Comparison of ENCODE assay signal across 19 mouse cellular contexts in genomic region chr8:22394471-22394870, GRCm38 (mm10). TPM values are rescaled to one million over a fixed set of nuclear protein-coding genes. Genes with fewer than 3 reads are reported as not detected.
DNase-seq lines count a peak whose midpoint lies in the region; ATAC-seq and TF ChIP-seq lines count a peak whose summit lies in the region.
"Had no signal": no experiment of that assay in that cellular context is flagged by ENCODE, and none has a peak within 500 bp of the region (broad histone marks: within the 10 kb centered on the region; RNA-seq: fewer than 3 reads in every experiment).

No protein-coding gene starts in this region.

- H3K4me1 ChIP-seq in G1E (ENCODE audit: insufficient read depth, low read depth, low read length) = peaks cover 63% of the 10 kb centered on the region
- peaks cover 42% of the 10 kb centered on the region for H3K4me1 ChIP-seq in liver, embryonic 13.5 days (replicated peaks)
- peaks cover 11% of the 10 kb centered on the region for H3K4me1 ChIP-seq in midbrain, embryonic 13.5 days (replicated peaks)
- H3K4me1 ChIP-seq in hindbrain, postnatal 0 days (ENCODE audit: insufficient read depth, low read length) = no peaks in the 10 kb centered on the region

- intact Hi-C loops in heart, postnatal 36 days (cut with DNase I) = no loop called here

- H3K27me3 ChIP-seq in G1E (ENCODE audit: insufficient read depth, low read length) = no peaks in the 10 kb centered on the region
- H3K27me3 ChIP-seq in liver, embryonic 13.5 days = no peaks in the 10 kb centered on the region
- H3K27me3 ChIP-seq in midbrain, embryonic 13.5 days = no peaks in the 10 kb centered on the region
- H3K27me3 ChIP-seq in hindbrain, postnatal 0 days (ENCODE audit: insufficient read depth, low read length) = no peaks in the 10 kb centered on the region
- H3K27me3 ChIP-seq: embryonic facial prominence, embryonic 15.5 days; forebrain, embryonic 15.5 days had no signal

- H3K9me3 ChIP-seq in G1E (replicated peaks) = no peaks in the 10 kb centered on the region
- no peaks in the 10 kb centered on the region for H3K9me3 ChIP-seq in liver, embryonic 13.5 days (replicated peaks)
- H3K9me3 ChIP-seq in midbrain, embryonic 13.5 days = no peaks in the 10 kb centered on the region
- H3K9me3 ChIP-seq in hindbrain, postnatal 0 days (ENCODE audit: low read length) = no peaks in the 10 kb centered on the region
- H3K9me3 ChIP-seq: embryonic facial prominence, embryonic 15.5 days; forebrain, embryonic 15.5 days; hindbrain, embryonic 10.5 days; limb, embryonic 10.5 days had no signal

- TF ChIP-seq CTCF in G1E (IDR thresholded peaks at IDR 0.05; ENCODE audit: low read depth, low read length) = no peak
- no peak for TF ChIP-seq CTCF in hindbrain, postnatal 0 days (IDR thresholded peaks at IDR 0.05; ENCODE audit: low read depth)

- WGBS in liver, embryonic 13.5 days (ENCODE audit: insufficient replicate concordance) = 36% methylated on average over 4 of the region's 4 CpGs
- WGBS in midbrain, embryonic 13.5 days = 93% methylated on average over 4 of the region's 4 CpGs
- WGBS in hindbrain, postnatal 0 days = 93% methylated on average over 4 of the region's 4 CpGs

- H3K9ac ChIP-seq in liver, embryonic 13.5 days = no peak overlapping the region
- no peak overlapping the region for H3K9ac ChIP-seq in midbrain, embryonic 13.5 days (replicated peaks)
- no peak overlapping the region for H3K9ac ChIP-seq in hindbrain, postnatal 0 days (replicated peaks; ENCODE audit: low read length)
- H3K9ac ChIP-seq: embryonic facial prominence, embryonic 15.5 days; forebrain, embryonic 15.5 days; liver, embryonic 14.5 days had no signal

- peak overlapping the region; percentile 19; the same call in 1 of the 2 replicates for H3K4me2 ChIP-seq in liver, embryonic 13.5 days
- H3K4me2 ChIP-seq in midbrain, embryonic 13.5 days (replicated peaks) = no peak overlapping the region
- H3K4me2 ChIP-seq in hindbrain, postnatal 0 days (ENCODE audit: low read depth, low read length) = no peak overlapping the region
- H3K4me2 ChIP-seq: embryonic facial prominence, embryonic 15.5 days; forebrain, embryonic 15.5 days; heart, embryonic 11.5 days had no signal

- H3K4me3 ChIP-seq in G1E (ENCODE audit: low read depth, low read length) = no peak overlapping the region; the same call in 1 of the 2 replicates
- H3K4me3 ChIP-seq in liver, embryonic 13.5 days (replicated peaks) = no peak overlapping the region
- H3K4me3 ChIP-seq in midbrain, embryonic 13.5 days (replicated peaks) = no peak overlapping the region
- no peak overlapping the region for H3K4me3 ChIP-seq in hindbrain, postnatal 0 days (ENCODE audit: low read length)
- H3K4me3 ChIP-seq: embryonic facial prominence, embryonic 15.5 days; forebrain, embryonic 15.5 days; hindbrain, embryonic 10.5 days; limb, embryonic 10.5 days; myocyte had no signal

- peak; percentile 72 for DNase-seq in heart, adult 11 months
- no peak for DNase-seq in heart, postnatal 36 days
- peak; percentile 28 for DNase-seq in G1E (ENCODE audit: low spot score)
- DNase-seq in kidney, postnatal 10 days = peak; percentile 41
- no peak for DNase-seq in liver, embryonic 13.5 days
- no peak for DNase-seq in adrenal gland, adult 8-10 months
- no peak for DNase-seq in hindbrain, postnatal 0 days (ENCODE audit: low spot score)
- DNase-seq: adrenal gland, postnatal 25 days; gastrocnemius, postnatal 10 days; lung, postnatal 4 days had no signal

- 0 out of 2 replicates have a peak, but pooled peaks have one; percentile 36 for ATAC-seq in G1E (ENCODE audit: extremely low read depth, insufficient number of reproducible peaks, low FRiP score, poor library complexity, severe bottlenecking)
- no peak for ATAC-seq in liver, embryonic 13.5 days (ENCODE audit: low read depth)
- no peak for ATAC-seq in midbrain, embryonic 13.5 days
- no peak for ATAC-seq in hindbrain, postnatal 0 days
- ATAC-seq: forebrain, embryonic 15.5 days; midbrain, embryonic 16.5 days had no signal

- H3K36me3 ChIP-seq in G1E (replicated peaks) = peaks cover 59% of the 10 kb centered on the region
- peaks cover 20% of the 10 kb centered on the region for H3K36me3 ChIP-seq in liver, embryonic 13.5 days
- H3K36me3 ChIP-seq in midbrain, embryonic 13.5 days = peaks cover 9% of the 10 kb centered on the region; the same call in 1 of the 2 replicates
- H3K36me3 ChIP-seq in hindbrain, postnatal 0 days (ENCODE audit: insufficient read depth, low read length) = 0 out of 2 replicates have a peak, but pooled peaks cover 4% of the 10 kb centered on the region
- H3K36me3 ChIP-seq: forebrain, embryonic 15.5 days had no signal

- H3K27ac ChIP-seq in liver, embryonic 13.5 days = 0 out of 2 replicates have a peak overlapping the region, but pooled peaks have one; percentile 47
- H3K27ac ChIP-seq in midbrain, embryonic 13.5 days = no peak overlapping the region
- H3K27ac ChIP-seq in hindbrain, postnatal 0 days = no peak overlapping the region
- H3K27ac ChIP-seq: embryonic facial prominence, embryonic 15.5 days; forebrain, embryonic 15.5 days; hindbrain, embryonic 10.5 days; limb, embryonic 10.5 days; liver, embryonic 14.5 days had no signal

RNA-seq across cellular contexts. Expression of gene Slc25a15, which starts 3.9 kb away (rescaled TPM):
- 10 to 100 TPM; 13.0 to 13.8 TPM for total RNA-seq in heart, postnatal 36 days (2021)
- 10.4 and 13.4 TPM in 2 replicates for total RNA-seq in G1E (2014; fragmentation: Nextera tagmentation)
- total RNA-seq in G1E (2017) = 15.5 and 18.2 TPM in 2 replicates
- polyA plus RNA-seq in G1E (2012) = 10.7 and 11.1 TPM in 2 replicates
- polyA plus RNA-seq in liver, embryonic 13.5 days (2015; fragmentation: Nextera tagmentation; extraction: Ambion mirVana) = 22.2 and 26.9 TPM in 2 replicates
- polyA plus RNA-seq in midbrain, embryonic 13.5 days (2015; fragmentation: Nextera tagmentation; extraction: Ambion mirVana) = 8.3 and 8.5 TPM in 2 replicates
- total RNA-seq in adrenal gland, adult 8-10 months (2022) = 10 to 100 TPM; 13.5 to 14.2 (median 13.9) TPM
- total RNA-seq in hindbrain, postnatal 0 days (2014; rRNA removed) = 8.5 and 9.3 TPM in 2 replicates
- polyA plus RNA-seq in hindbrain, postnatal 0 days (2015; fragmentation: Nextera tagmentation; extraction: Ambion mirVana) = 9.3 and 9.9 TPM in 2 replicates

RNA-seq across cellular contexts. Expression of gene Mrps31, which starts 16.7 kb away (rescaled TPM):
- total RNA-seq in heart, postnatal 36 days (2021) = 10 to 100 TPM; 55.7 to 57.1 TPM
- total RNA-seq in G1E (2014; fragmentation: Nextera tagmentation) (13.2 and 15.7 TPM in 2 replicates), G1E (2017) (30.4 and 31.1 TPM in 2 replicates)
- 1.5 and 2.5 TPM in 2 replicates for polyA plus RNA-seq in G1E (2012)
- polyA plus RNA-seq in liver, embryonic 13.5 days (2015; fragmentation: Nextera tagmentation; extraction: Ambion mirVana) = 31.6 and 38.8 TPM in 2 replicates
- 36.7 and 36.8 TPM in 2 replicates for polyA plus RNA-seq in midbrain, embryonic 13.5 days (2015; fragmentation: Nextera tagmentation; extraction: Ambion mirVana)
- total RNA-seq in adrenal gland, adult 8-10 months (2022) = 10 to 100 TPM; 33.8 to 43.2 (median 41.5) TPM
- total RNA-seq in hindbrain, postnatal 0 days (2014; rRNA removed) = 14.3 and 18.4 TPM in 2 replicates
- 31.9 and 33.9 TPM in 2 replicates for polyA plus RNA-seq in hindbrain, postnatal 0 days (2015; fragmentation: Nextera tagmentation; extraction: Ambion mirVana)

Comparison
In these comparisons a context has a peak if more than half of its experiments do, and no peak if none do; other contexts are left out.
1. DNase-seq: peak in heart, adult 11 months (single experiment), G1E (single experiment) and kidney, postnatal 10 days (single experiment); none in heart, postnatal 36 days (0 of 2), liver, embryonic 13.5 days (single experiment), adrenal gland, adult 8-10 months (single experiment) and hindbrain, postnatal 0 days (single experiment).